Mouse (Mus musculus) liver, embryonic 14.5 days (tissue): ENCODE measurements around the gene Mbnl2.

ENCODE experiments used
- CTCF ChIP-seq: IDR thresholded peaks from 2 replicates; pipeline ENCODE4 v1.5.1; 2016; ENCODE audit warnings: antibody characterized with exemption, low read depth, control low read depth
- EP300 ChIP-seq: IDR thresholded peaks from 2 replicates; pipeline ENCODE4 v1.6.1; 2016; ENCODE audit warnings: antibody characterized with exemption, low read depth

DNA sequence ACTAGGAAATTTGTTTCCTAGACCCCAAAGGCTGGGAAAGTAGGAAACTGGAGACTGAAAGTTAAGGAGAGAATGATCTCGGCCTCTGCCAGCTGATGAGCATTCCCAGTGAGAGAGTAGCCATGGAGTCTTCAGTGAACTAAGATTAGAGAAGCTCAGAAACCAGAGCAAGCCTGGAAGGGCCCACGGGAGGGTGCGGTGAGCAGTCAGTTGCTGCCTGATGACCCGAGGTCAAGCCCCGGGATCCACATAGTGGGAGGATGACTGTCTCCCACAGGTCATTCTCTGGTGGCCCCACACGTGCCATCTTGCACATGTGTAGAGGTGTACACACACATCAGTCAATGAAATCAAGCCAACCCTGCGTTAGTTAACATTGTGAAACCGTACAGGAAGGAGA, 118.0 kb downstream of the Mbnl2 start:
- TF ChIP-seq CTCF (no peak), EP300 (no peak)
